Mouse (Mus musculus): Measurements from ENCODE around the gene Cd68.

DNA sequence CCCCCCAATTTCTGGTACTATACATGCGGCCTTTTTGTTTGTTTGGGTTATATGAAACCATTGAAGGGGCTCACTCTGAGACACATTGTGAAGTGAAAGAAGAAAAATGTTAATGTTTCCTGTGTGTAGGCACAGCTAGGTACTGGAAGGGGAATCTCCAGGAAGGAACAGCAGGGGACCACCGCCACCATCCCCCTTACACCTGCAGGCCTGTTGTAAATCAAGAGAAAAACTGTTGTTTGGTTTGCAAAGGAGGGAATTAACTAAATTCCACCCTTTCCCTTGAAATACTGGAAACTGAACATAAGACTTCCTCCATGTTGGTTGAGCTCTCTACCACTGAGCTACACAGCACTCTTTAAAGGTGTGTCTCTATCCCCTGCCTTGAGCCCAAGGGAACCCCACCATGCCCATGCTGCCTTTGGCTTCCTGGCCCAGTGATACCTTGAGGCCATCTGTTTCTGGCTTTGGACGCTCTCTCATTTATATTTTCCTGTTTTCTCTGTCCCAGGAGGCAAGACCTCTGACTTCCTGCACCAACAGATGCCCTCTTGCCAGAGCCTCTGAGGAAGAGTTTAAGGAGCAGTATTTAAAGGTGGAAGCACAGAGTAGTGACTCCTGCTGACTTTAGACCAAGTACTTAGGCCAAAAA is 42.8 kb upstream of the Cd68 start:
- TF ChIP-seq CTCF (IDR thresholded peaks at IDR 0.05; ENCODE audit: borderline replicate concordance, insufficient read depth, low read depth, low read length) (no peak), POLR2A (IDR thresholded peaks at IDR 0.05; ENCODE audit: borderline replicate concordance, insufficient read depth, low read length) (no peak)

All from cerebellum, adult 2 months (tissue).